Mouse (Mus musculus): Measurements from ENCODE around the gene Plch2. TPM values are rescaled to one million over a fixed set of nuclear protein-coding genes. Genes with fewer than 3 reads are reported as not detected.

Gene Plch2
- polyA plus RNA-seq, 2 experiments: 10.6 to 11.4 TPM

GRCm38 (mm10) chr4:155034787-155035186, 21.8 kb downstream of the Plch2 start:
- Histone ChIP-seq H3K36me3 (ENCODE audit: control insufficient read depth, insufficient read depth, low read length) (no peaks in the 10 kb centered on the region), H3K4me1 (ENCODE audit: control insufficient read depth, insufficient read depth, low read length) (no peaks in the 10 kb centered on the region), H3K27ac (replicated peaks; ENCODE audit: low read depth, low read length) (no peak overlapping the region), H3K9me3 (ENCODE audit: control insufficient read depth, low read length) (no peaks in the 10 kb centered on the region), H3K4me3 (replicated peaks; ENCODE audit: low read length) (no peak overlapping the region), H3K4me2 (replicated peaks; ENCODE audit: low read depth, low read length, severe bottlenecking) (no peak overlapping the region), H3K27me3 (ENCODE audit: control insufficient read depth, insufficient read depth, low read length) (no peaks in the 10 kb centered on the region), H3K9ac (ENCODE audit: low read depth, low read length, severe bottlenecking) (no peak overlapping the region)
- DNase-seq (ENCODE audit: low spot score): no peak
- 61% methylated on average over 13 of the region's 13 CpGs for WGBS
- TF ChIP-seq POLR2A (IDR thresholded peaks at IDR 0.05; ENCODE audit: borderline replicate concordance, extremely low read depth, insufficient read depth, insufficient read length): no peak
- no peak for ATAC-seq (ENCODE audit: low FRiP score, low read depth)

GRCm38 (mm10) chr4:155034202-155034601, 22.4 kb downstream of the Plch2 start:
- Histone ChIP-seq H3K4me3 (replicated peaks; ENCODE audit: low read length) (no peak overlapping the region), H3K9ac (ENCODE audit: low read depth, low read length, severe bottlenecking) (no peak overlapping the region), H3K36me3 (ENCODE audit: control insufficient read depth, insufficient read depth, low read length) (no peaks in the 10 kb centered on the region), H3K4me2 (replicated peaks; ENCODE audit: low read depth, low read length, severe bottlenecking) (no peak overlapping the region), H3K9me3 (ENCODE audit: control insufficient read depth, low read length) (no peaks in the 10 kb centered on the region), H3K4me1 (ENCODE audit: control insufficient read depth, insufficient read depth, low read length) (no peaks in the 10 kb centered on the region), H3K27me3 (ENCODE audit: control insufficient read depth, insufficient read depth, low read length) (no peaks in the 10 kb centered on the region), H3K27ac (replicated peaks; ENCODE audit: low read depth, low read length) (no peak overlapping the region)
- DNase-seq (ENCODE audit: low spot score) (no peak), ATAC-seq (ENCODE audit: low FRiP score, low read depth) (no peak)
- WGBS: 32% methylated on average over 7 of the region's 7 CpGs
- no peak for TF ChIP-seq POLR2A (IDR thresholded peaks at IDR 0.05; ENCODE audit: borderline replicate concordance, extremely low read depth, insufficient read depth, insufficient read length)

DNA sequence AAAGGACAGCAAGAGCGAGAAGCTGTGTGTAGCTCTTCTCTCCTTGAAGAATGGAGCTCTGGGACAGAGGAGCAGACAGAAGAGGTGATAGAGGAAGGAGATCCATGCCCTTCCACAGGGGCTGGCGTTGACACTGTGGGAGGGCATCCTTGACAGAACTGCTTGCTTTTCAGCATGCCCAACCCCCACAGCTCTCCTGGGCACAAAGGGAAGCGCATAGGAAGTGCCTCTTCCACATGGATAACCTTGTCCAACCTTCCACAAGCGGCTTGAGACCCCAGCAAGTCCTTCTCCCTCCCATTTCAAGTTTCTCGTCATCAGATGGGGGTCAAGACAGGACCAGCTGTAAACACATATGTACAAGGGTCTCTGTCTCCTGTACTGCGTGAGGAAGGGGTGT, 23.5 kb downstream of the Plch2 start:
- no peak for DNase-seq (ENCODE audit: low spot score)
- no peaks in the 10 kb centered on the region for H3K36me3 ChIP-seq (ENCODE audit: control insufficient read depth, insufficient read depth, low read length)
- H3K27me3 ChIP-seq (ENCODE audit: control insufficient read depth, insufficient read depth, low read length): no peaks in the 10 kb centered on the region
- WGBS: 42% methylated on average over 6 of the region's 6 CpGs
- H3K4me1 ChIP-seq (ENCODE audit: control insufficient read depth, insufficient read depth, low read length): no peaks in the 10 kb centered on the region
- no peak overlapping the region for H3K27ac ChIP-seq (replicated peaks; ENCODE audit: low read depth, low read length)
- H3K4me3 ChIP-seq (replicated peaks; ENCODE audit: low read length): no peak overlapping the region
- TF ChIP-seq POLR2A (IDR thresholded peaks at IDR 0.05; ENCODE audit: borderline replicate concordance, extremely low read depth, insufficient read depth, insufficient read length): no peak
- no peak for ATAC-seq (ENCODE audit: low FRiP score, low read depth)
- H3K9ac ChIP-seq (ENCODE audit: low read depth, low read length, severe bottlenecking): no peak overlapping the region
- no peak overlapping the region for H3K4me2 ChIP-seq (replicated peaks; ENCODE audit: low read depth, low read length, severe bottlenecking)
- H3K9me3 ChIP-seq (ENCODE audit: control insufficient read depth, low read length): no peaks in the 10 kb centered on the region

DNA sequence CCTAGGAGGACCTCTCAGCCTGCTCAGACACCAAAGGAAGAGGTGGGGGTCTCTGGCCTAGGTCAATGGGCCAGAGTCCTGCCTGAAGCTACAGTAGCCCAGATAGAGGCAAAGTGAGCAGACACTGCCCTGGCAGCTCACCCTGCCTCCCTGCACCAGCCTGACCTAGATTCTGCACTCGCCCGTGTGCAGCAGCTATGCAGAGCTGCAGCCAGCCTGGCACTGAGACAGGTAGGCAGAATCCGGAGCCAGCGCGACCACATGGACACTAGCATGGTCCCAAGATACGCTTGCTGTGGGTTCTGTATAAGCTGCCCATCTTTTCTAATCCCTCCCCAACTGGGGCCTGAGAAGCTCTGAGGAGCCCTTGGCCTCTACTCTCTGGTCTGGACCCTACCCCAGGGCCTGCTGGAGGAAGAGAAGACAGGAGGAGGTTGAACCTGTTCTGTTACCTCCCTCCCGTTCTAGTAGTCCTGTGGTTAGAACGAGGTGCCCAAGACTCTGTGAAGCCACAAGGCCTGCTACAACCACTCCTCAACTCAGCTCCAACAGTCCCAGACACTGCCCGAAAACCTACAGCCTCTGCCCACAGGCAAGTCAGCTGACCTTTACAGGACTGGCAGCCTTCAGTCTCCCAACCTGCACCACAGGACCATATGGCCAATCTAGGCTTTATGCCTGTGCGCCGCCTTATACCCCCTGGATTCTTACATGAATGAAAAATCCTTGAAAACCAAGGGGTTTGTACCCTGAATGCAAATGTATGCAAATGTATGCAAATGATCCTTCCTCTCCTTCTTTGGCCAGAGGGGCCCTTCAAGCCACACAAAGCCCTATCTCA, 32.2 kb downstream of the Plch2 start:
- WGBS: 84% methylated on average over 11 of the region's 11 CpGs
- Histone ChIP-seq H3K27me3 (ENCODE audit: control insufficient read depth, insufficient read depth, low read length) (no peaks in the 10 kb centered on the region), H3K9me3 (ENCODE audit: control insufficient read depth, low read length) (no peaks in the 10 kb centered on the region), H3K4me3 (replicated peaks; ENCODE audit: low read length) (no peak overlapping the region), H3K27ac (replicated peaks; ENCODE audit: low read depth, low read length) (no peak overlapping the region), H3K9ac (ENCODE audit: low read depth, low read length, severe bottlenecking) (no peak overlapping the region), H3K4me2 (replicated peaks; ENCODE audit: low read depth, low read length, severe bottlenecking) (no peak overlapping the region), H3K36me3 (ENCODE audit: control insufficient read depth, insufficient read depth, low read length) (no peaks in the 10 kb centered on the region), H3K4me1 (ENCODE audit: control insufficient read depth, insufficient read depth, low read length) (peaks cover 4% of the 10 kb centered on the region; the same call in 1 of the 2 replicates)
- no peak for TF ChIP-seq POLR2A (IDR thresholded peaks at IDR 0.05; ENCODE audit: borderline replicate concordance, extremely low read depth, insufficient read depth, insufficient read length)
- ATAC-seq (ENCODE audit: low FRiP score, low read depth): no peak
- no peak for DNase-seq (ENCODE audit: low spot score)

DNA sequence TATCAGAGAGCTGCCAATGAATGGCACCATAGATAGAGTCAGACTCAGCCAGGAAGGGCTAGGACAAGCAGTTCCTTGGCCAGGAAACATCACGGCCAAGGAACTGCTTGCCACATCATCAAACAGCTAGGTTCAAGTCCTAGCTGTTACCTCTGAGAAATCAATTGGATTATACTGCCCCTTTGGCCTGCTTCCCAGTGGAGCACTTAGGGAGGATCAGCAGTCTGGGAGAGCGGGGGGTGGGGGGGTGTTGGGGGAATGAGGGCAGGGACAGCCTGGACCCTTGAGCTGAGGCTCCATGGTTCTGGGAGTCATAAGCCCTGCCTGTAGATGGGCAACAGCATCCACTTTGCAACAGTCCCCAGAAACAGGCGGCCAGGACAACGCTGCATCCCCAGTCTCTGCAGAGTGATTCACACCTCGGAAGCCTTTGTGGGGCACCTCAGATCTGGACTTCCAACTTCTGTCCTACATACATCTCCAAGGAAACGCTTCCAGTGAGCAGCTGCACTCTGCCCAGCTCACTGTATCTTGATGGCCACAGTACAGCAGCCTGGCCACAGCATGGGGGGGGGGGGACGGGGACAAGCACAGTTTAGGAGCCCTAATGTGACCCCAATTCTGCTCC, 34.2 kb downstream of the Plch2 start:
- WGBS: 67% methylated on average over 7 of the region's 7 CpGs

More for the DNA sequence above, 34.2 kb downstream of the Plch2 start:
- Histone ChIP-seq H3K4me3 (replicated peaks; ENCODE audit: low read length) (no peak overlapping the region), H3K9me3 (ENCODE audit: control insufficient read depth, low read length) (no peaks in the 10 kb centered on the region), H3K36me3 (ENCODE audit: control insufficient read depth, insufficient read depth, low read length) (no peaks in the 10 kb centered on the region), H3K4me1 (ENCODE audit: control insufficient read depth, insufficient read depth, low read length) (peaks cover 10% of the 10 kb centered on the region), H3K4me2 (replicated peaks; ENCODE audit: low read depth, low read length, severe bottlenecking) (no peak overlapping the region), H3K27me3 (ENCODE audit: control insufficient read depth, insufficient read depth, low read length) (no peaks in the 10 kb centered on the region), H3K27ac (replicated peaks; ENCODE audit: low read depth, low read length) (no peak overlapping the region), H3K9ac (ENCODE audit: low read depth, low read length, severe bottlenecking) (no peak overlapping the region)
- ATAC-seq (ENCODE audit: low FRiP score, low read depth) (no peak), DNase-seq (ENCODE audit: low spot score) (no peak)
- no peak for TF ChIP-seq POLR2A (IDR thresholded peaks at IDR 0.05; ENCODE audit: borderline replicate concordance, extremely low read depth, insufficient read depth, insufficient read length)

Measured in limb, embryonic 14.5 days (tissue).